Mouse (Mus musculus) erythroblast, embryonic 14.5 days (primary cell): Measurements from ENCODE around the gene Tekt4.

Experiments
- GATA1 ChIP-seq: IDR thresholded peaks from 2 replicates; pipeline ENCODE4 v1.6.1; 2012; ENCODE audit warnings: low read length, inconsistent platforms, mixed read lengths
- TAL1 ChIP-seq: IDR thresholded peaks from 3 replicates; pipeline ENCODE4 v1.6.1; 2012; ENCODE audit warnings: low read length, inconsistent platforms, mixed read lengths

GRCm38 (mm10) chr17:25508860-25509577, 54.6 kb downstream of the Tekt4 start:
- no peak for TF ChIP-seq TAL1
- no peak for TF ChIP-seq GATA1
